Mouse (Mus musculus) gastrocnemius, adult 18-20 months (tissue): Measurements from ENCODE around the gene Gm5737. TPM values are rescaled to one million over a fixed set of nuclear protein-coding genes. Genes with fewer than 3 reads are reported as not detected.

Source experiments
- DNase-seq: peaks from one replicate; pipeline ENCODE4 v3.0.0; 2021; ENCODE audit warnings: low spot score
- total RNA-seq, 2 experiments: library from RNA; stranded (reverse); gene quantifications; 2 replicates each; pipeline ENCODE4 v1.2.3; 2021

Gm5737 gene
- total RNA-seq, 2 experiments from 2014 or later, result 0.47 TPM; not detected in 1

DNA sequence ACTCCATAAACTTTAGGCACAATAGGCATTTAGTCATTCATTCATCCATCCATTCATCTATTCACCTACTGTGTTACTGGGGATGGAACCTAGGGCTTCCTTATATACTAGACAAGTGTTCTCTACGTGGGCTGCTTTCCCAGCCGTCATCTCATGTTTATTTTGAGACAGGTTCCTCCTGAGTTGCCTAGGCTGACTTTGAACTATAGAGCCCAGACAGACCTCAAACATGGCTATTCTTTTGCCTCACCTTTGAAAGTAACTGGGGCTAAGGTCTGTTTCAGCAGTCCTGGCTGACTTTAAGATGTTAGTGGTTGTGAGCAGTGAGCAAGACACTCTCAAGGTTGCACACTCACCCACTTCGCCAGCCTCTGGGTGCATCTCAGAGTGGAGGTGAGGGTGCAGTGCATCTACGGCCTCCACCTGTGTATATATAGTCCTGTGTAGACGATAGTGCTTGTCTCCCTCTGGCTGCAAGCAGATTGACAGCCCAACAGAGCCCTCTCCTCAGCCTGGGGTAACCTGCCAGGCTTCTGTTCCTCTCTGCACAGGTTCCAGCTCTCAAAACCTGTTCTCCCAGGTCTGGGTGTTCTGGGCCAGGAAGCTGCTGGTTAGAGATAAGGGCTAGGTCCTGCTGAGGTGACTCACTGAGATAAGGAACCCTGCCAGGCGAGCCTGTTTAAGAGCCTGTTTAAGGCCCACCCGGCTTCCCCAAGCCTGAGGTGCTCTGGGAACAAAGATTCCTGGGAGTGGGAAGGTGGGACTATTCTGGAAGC lies 62.8 kb downstream of the Gm5737 start:
- DNase-seq, result no peak

GRCm38 (mm10) chr7:120875540-120876388 lies 63.6 kb downstream of the Gm5737 start:
- DNase-seq, result no peak

DNA sequence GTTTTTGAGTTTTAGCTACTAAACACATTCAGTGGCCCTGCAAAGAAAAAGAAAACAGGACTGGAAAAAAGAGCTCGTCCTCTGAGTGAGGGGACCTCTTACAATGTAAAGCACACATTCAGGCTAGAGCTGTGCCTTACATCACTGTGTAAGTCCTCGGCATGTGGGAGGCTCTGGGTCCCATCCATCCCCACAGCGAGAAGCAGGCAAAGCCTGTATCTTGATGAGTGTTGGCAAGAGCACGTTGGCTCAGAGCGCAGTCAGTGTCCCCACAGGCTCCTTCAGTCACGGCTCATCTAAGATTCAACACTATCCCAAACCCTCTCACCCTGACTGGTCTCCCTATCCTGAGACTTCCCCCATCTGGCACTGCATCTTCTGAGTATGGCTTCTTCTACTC lies 66.1 kb downstream of the Gm5737 start:
- DNase-seq, result no peak

DNA sequence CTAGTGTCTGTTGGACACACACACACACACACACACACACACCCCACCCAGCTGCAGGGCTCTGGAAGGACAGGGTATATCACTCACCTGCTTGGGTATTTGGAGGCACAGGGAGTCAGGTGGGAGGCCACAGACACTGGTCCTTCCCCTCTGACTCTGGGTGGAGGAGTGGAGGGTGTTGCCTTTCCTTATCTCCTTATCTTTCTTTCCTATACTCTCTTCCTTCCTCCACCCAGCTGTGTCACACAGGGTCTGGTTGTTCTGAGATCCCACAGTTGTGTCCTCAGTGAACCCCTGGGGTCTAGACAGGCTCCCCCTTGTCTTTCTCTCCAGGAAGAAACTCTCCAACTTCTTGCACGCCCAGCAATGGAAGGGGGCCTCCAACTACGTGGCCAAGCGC lies 67.8 kb downstream of the Gm5737 start:
- DNase-seq, result no peak

- no peak for DNase-seq
Observed at GRCm38 (mm10) chr7:120880770-120881169, 68.6 kb downstream of the Gm5737 start.

Other genes starting within 250 kb of the Gm5737 start
- gene Uqcrc2, start 177.2 kb upstream of the Gm5737 start, total RNA-seq, result 100 to 1,000 TPM; 477 to 519 TPM
- not detected for gene Pdzd9, start 142.0 kb upstream of the Gm5737 start, total RNA-seq
- gene Mosmo, start 134.7 kb upstream of the Gm5737 start, total RNA-seq, result 10 to 100 TPM; 19.9 to 22.6 TPM
- under 1 TPM; 0.39 to 0.50 TPM for gene Vwa3a, start 73.0 kb upstream of the Gm5737 start, total RNA-seq
- gene Eef2k, start 30.5 kb downstream of the Gm5737 start, total RNA-seq, result 10 to 100 TPM; 59.7 to 60.4 TPM
- 10 to 100 TPM in 1 of 2 experiments, 1 to 10 TPM in 1; 9.0 to 10.0 TPM for gene Polr3e, start 105.4 kb downstream of the Gm5737 start, total RNA-seq
- 1 to 10 TPM; 2.3 to 3.9 TPM for gene Cdr2, start 169.9 kb downstream of the Gm5737 start, total RNA-seq
- not detected for gene Mfsd13b, start 170.1 kb downstream of the Gm5737 start, total RNA-seq
- 10 to 100 TPM; 21.2 to 22.5 TPM for gene Mettl9, start 222.1 kb downstream of the Gm5737 start, total RNA-seq